Mouse (Mus musculus): ENCODE data around the gene Mrps7. TPM values are rescaled to one million over a fixed set of nuclear protein-coding genes. Genes with fewer than 3 reads are reported as not detected.

The Mrps7 gene
- polyA plus RNA-seq, 1 experiment from 2014 or later: 68.0 TPM

DNA sequence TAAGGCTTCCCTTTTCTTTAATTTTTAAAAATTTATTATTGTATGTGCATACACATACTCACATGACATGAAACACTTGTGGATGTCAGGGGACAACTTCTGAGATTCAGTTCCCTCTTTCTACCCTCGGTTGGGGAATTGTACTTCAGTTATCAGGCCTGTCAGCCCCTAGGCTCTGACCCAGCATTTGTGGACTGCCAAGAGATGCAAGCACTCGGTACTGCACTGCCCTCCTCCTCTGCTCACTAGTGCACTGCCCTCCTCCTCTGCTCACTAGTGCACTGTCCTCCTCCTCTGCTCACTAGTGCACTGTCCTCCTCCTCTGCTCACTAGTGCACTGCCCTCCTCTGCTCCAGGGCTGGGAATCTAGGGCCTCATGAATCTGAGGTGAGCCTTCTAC is 50.4 kb downstream of the Mrps7 start:
- H3K36me3 ChIP-seq (ENCODE audit: control insufficient read depth, insufficient read depth): peaks cover 3% of the 10 kb centered on the region; the same call in 1 of the 2 replicates
- no peaks in the 10 kb centered on the region for H3K27me3 ChIP-seq (replicated peaks; ENCODE audit: control insufficient read depth, insufficient read depth, low read length)
- 86% methylated on average over 2 of the region's 2 CpGs for WGBS
- no peak overlapping the region for H3K4me3 ChIP-seq (replicated peaks; ENCODE audit: low read length)
- H3K27ac ChIP-seq (ENCODE audit: low read length): no peak overlapping the region
- ATAC-seq: no peak
- no peak overlapping the region for H3K4me2 ChIP-seq (ENCODE audit: low read length)
- H3K9me3 ChIP-seq (ENCODE audit: control insufficient read depth, low read length): no peaks in the 10 kb centered on the region
- peaks cover 13% of the 10 kb centered on the region for H3K4me1 ChIP-seq (replicated peaks; ENCODE audit: control insufficient read depth, insufficient read depth, low read length)
- no peak overlapping the region for H3K9ac ChIP-seq (replicated peaks; ENCODE audit: low read depth, low read length)

Other genes with a start within 250 kb of the Mrps7 start
- 46.6 and 58.2 TPM in 2 replicates for gene Hid1, start 236.2 kb upstream of the Mrps7 start, polyA plus RNA-seq (2015; fragmentation: Nextera tagmentation; extraction: Ambion mirVana)
- 16.8 and 18.3 TPM in 2 replicates for gene Cdr2l, start 222.0 kb upstream of the Mrps7 start, polyA plus RNA-seq (2015; fragmentation: Nextera tagmentation; extraction: Ambion mirVana)
- gene Mrpl58, start 200.2 kb upstream of the Mrps7 start, polyA plus RNA-seq (2015; fragmentation: Nextera tagmentation; extraction: Ambion mirVana): 158 and 176 TPM in 2 replicates
- 641 and 688 TPM in 2 replicates for gene Atp5h, start 184.0 kb upstream of the Mrps7 start, polyA plus RNA-seq (2015; fragmentation: Nextera tagmentation; extraction: Ambion mirVana)
- 18.9 and 20.2 TPM in 2 replicates for gene Kctd2, start 183.8 kb upstream of the Mrps7 start, polyA plus RNA-seq (2015; fragmentation: Nextera tagmentation; extraction: Ambion mirVana)
- gene Trim80, start 163.4 kb upstream of the Mrps7 start, polyA plus RNA-seq (2015; fragmentation: Nextera tagmentation; extraction: Ambion mirVana): not detected in 2 replicates
- gene Slc16a5, start 141.5 kb upstream of the Mrps7 start, polyA plus RNA-seq (2015; fragmentation: Nextera tagmentation; extraction: Ambion mirVana): not detected in 2 replicates
- gene Armc7, start 128.3 kb upstream of the Mrps7 start, polyA plus RNA-seq (2015; fragmentation: Nextera tagmentation; extraction: Ambion mirVana): 16.2 and 17.3 TPM in 2 replicates
- gene Nt5c, start 112.1 kb upstream of the Mrps7 start, polyA plus RNA-seq (2015; fragmentation: Nextera tagmentation; extraction: Ambion mirVana): 82.6 and 91.0 TPM in 2 replicates
- gene Jpt1, start 89.5 kb upstream of the Mrps7 start, polyA plus RNA-seq (2015; fragmentation: Nextera tagmentation; extraction: Ambion mirVana): 1,959 and 1,981 TPM in 2 replicates
- 1,130 and 1,181 TPM in 2 replicates for gene Sumo2, start 67.6 kb upstream of the Mrps7 start, polyA plus RNA-seq (2015; fragmentation: Nextera tagmentation; extraction: Ambion mirVana)
- 138 and 144 TPM in 2 replicates for gene Nup85, start 39.5 kb upstream of the Mrps7 start, polyA plus RNA-seq (2015; fragmentation: Nextera tagmentation; extraction: Ambion mirVana)
- 32.5 and 37.4 TPM in 2 replicates for gene Gga3, start 126 bp downstream of the Mrps7 start, polyA plus RNA-seq (2015; fragmentation: Nextera tagmentation; extraction: Ambion mirVana)
- 9.8 and 12.9 TPM in 2 replicates for gene Mif4gd, start 9.0 kb downstream of the Mrps7 start, polyA plus RNA-seq (2015; fragmentation: Nextera tagmentation; extraction: Ambion mirVana)
- gene Slc25a19, start 24.4 kb downstream of the Mrps7 start, polyA plus RNA-seq (2015; fragmentation: Nextera tagmentation; extraction: Ambion mirVana): 57.2 and 63.0 TPM in 2 replicates
- 188 and 194 TPM in 2 replicates for gene Grb2, start 104.7 kb downstream of the Mrps7 start, polyA plus RNA-seq (2015; fragmentation: Nextera tagmentation; extraction: Ambion mirVana)
- gene Tmem94, start 161.5 kb downstream of the Mrps7 start, polyA plus RNA-seq (2015; fragmentation: Nextera tagmentation; extraction: Ambion mirVana): 29.1 and 29.8 TPM in 2 replicates
- 9.1 and 11.2 TPM in 2 replicates for gene Caskin2, start 209.7 kb downstream of the Mrps7 start, polyA plus RNA-seq (2015; fragmentation: Nextera tagmentation; extraction: Ambion mirVana)
- 25.8 and 28.3 TPM in 2 replicates for gene Tsen54, start 210.8 kb downstream of the Mrps7 start, polyA plus RNA-seq (2015; fragmentation: Nextera tagmentation; extraction: Ambion mirVana)
- gene Llgl2, start 220.1 kb downstream of the Mrps7 start, polyA plus RNA-seq (2015; fragmentation: Nextera tagmentation; extraction: Ambion mirVana): 1.3 and 2.0 TPM in 2 replicates

All from forebrain, embryonic 16.5 days (tissue).